Mouse (Mus musculus) heart, postnatal 4 days (tissue): ENCODE measurements around the gene Amotl2. TPM values are rescaled to one million over a fixed set of nuclear protein-coding genes. Genes with fewer than 3 reads are reported as not detected.
"Not testable (repeated sequence)": the region's sequence is repeated elsewhere in the genome, so short reads cannot be mapped to it uniquely, and the experiment has no call there.

ENCODE experiments used
- DNase-seq: peaks from one replicate; pipeline ENCODE4 v3.0.0; 2021
- total RNA-seq, 2 experiments: library from RNA; stranded (reverse); gene quantifications; 2 replicates each; pipeline ENCODE4 v1.2.3; 2021

The Amotl2 gene
- total RNA-seq, 2 experiments from 2014 or later, result 90.0 to 91.6 TPM

DNA sequence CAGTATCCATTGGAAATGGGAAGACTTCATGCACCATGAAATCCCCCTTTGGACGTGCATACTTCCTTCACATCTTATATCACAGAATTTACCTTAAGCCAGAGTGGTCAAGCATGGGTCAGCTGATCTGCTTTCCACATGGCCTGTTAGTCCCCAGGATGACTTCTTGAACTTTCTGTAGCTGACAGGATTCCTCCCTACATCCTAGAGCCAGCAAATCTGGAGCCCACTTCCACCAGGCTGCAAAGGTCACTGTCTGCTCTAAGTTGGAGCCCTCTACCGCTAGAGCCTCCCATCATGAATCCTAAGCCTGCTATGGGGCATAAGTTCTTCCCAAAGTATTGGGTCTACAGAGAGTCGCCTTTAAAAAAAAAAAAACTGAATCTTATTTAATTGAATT lies 18.8 kb downstream of the Amotl2 start:
- no peak for DNase-seq

DNA sequence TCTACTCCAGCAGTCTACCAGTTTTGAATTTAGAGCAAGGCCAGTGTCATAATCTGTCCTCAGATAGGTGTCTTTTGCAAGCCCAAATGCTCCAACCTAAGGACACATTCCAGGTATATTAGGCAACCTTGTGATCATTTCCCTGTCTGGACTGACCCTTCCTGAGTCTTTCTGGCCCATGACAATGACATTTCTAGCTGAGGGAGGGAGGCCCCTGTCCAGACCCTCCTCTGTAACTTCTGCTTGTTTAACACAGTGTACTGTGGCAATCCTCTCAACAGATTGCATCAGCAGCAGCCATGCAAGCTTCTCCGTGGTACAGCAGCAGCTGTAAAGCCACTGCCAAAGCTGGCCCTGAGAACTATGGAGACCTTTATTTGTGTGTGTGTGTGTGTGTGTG lies 19.5 kb downstream of the Amotl2 start:
- no peak for DNase-seq

DNA sequence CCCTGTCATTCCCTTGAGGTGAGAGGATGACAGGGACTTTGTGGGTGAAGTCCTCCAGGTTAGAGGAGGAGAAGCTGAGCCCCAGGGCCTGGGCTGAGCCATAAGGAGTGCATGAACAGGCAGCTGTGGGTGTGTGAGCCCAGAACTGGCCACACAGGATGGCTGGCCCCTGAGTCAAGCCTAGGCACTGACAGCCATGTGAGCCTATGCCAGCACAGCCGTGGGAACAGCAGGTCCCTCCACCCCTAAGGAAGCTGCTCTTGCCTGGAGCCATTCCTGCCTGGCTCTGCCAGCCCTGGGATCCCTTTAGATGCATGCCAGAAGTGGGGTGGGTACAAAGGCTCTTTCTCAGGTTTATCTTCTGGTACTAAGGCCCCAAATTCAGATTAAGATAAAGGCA lies 20.9 kb downstream of the Amotl2 start:
- DNase-seq, result no peak

DNA sequence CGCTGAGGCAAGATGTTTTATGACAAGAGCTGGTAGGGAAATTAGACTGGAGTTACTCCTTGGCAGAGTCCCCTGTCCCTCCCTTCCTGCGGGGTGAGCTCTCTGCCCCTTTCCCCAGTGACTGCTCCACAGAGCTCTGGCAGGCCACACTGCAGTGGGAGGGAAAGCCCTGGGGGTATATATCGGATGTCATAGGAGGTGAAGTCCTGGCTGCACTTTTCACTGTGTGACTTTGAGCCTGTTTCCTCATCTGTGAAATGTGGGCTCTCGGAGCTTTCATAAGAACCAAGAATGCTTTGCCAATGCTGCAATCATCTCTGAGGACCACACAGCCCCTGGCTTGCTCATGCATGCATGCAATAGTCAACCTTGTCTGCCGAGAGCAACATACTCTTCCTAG lies 30.3 kb downstream of the Amotl2 start:
- DNase-seq, result no peak

DNA sequence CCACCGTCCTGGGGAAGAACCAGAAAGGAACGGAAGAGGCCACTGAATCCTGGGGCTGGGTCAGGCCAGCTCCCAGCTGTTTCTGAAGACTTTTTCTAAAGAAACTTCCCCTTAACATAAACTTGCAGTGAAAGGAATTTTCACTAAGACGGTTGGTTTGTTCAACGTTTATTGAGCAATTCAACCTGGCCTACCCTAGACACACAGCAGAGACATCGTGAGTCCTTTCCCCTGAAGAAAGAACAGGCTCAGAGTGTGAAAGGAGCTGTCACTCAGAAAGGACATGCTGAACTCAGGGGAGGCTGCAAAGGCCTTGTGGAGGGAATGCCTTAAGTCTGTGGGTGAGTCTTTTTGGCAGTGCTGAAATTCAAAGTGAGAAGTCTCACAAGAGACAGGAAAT lies 31.4 kb downstream of the Amotl2 start:
- DNase-seq, result no peak

DNA sequence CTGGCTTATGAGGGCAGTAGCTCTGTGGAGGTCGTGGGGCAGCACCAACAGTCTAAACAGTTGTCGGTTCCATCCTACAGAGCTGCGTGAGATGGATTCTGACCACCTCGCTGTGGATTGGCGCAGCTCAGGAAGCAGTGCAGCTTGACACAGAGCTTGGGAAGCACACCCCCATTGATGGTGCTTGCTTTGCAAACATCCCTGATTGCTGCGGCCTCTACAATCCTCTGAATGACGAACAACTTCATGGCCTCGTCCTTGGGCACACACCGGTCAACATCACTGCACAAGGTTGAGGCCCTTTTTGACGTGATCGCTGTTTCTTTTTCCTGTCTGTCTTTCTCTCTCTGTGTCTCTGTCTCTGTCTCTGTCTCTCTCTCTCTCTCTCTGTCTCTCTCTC lies 32.7 kb downstream of the Amotl2 start:
- no peak for DNase-seq

DNA sequence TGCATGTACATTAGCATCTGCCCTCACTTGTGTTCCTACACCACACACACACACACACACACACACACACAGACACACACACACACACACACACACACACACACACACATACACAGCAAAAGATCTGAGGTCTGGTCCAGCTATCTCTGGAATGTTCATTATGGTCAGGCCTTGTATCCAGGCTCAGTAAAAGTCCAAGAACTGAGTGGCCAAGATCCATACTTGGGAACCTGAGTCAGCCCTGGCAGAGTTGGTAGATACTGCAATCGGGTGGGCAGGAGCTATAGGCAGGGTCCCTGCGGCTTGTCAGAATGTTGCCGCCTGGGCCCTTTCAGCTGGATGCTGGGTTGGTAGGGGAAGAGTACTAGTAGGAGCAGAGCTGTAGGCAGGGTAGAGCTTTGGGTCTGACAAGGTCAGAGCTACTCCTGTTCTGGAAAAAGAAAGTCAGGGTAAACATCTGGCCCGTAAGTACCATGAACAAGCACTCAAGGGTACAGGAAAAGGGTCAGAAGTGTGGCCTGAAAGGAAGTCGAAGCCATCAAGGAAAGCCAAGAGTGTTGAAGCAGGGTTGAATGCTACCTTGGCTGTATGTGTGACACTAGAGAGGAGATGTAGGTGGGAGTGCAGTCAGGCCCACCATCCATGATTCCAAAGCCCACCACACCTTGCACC lies 35.3 kb downstream of the Amotl2 start:
- no peak for DNase-seq

DNA sequence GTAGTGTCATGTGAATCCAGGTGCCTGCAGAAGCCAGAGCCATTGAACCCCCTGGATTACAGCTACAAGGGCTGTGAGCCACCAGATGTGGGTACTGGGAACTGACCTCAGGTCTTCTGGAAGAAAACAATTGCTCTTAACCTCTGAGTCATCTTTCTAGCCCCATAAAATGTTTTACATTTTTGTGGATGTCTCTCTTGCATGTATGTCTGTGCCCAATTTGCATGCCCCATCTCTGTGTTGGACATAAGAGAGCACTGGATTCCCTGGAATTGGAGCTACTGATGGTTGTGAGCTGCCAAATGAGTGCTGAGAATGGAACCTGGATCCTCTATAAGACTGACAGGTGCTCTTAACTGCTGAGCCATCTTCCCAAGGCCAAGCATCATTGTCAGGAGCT lies 36.8 kb downstream of the Amotl2 start:
- no peak for DNase-seq

- DNase-seq, result no peak
Measured at GRCm38 (mm10) chr9:102755161-102755560, 38.7 kb downstream of the Amotl2 start.

GRCm38 (mm10) chr9:102755591-102756270 lies 39.3 kb downstream of the Amotl2 start:
- DNase-seq, result no peak

GRCm38 (mm10) chr9:102756352-102756751 lies 39.9 kb downstream of the Amotl2 start:
- peak; percentile 50 for DNase-seq

- DNase-seq, result no peak
Measured at GRCm38 (mm10) chr9:102758851-102759250, 42.4 kb downstream of the Amotl2 start.

DNA sequence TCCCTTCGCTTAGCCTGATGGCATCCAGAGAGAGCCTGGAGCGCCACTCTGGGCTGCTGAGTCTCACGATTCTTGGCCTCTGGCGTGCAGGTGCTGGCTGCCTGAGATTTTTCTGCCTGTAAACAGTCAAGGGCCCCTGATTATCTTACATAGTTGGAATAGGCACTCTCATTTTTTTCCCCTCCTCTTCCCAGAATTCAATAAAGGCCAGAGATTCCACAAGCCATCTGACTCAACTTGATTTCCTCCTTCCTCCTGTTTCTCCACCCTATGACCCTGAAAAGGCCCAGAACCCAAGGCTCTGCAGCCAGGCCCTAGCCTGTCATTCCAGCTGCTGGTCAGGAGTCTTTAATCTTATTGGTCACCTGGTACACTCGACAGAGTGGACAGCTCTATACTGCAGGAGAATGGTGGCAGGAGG lies 43.1 kb downstream of the Amotl2 start:
- peak; percentile 37 for DNase-seq

- no peak for DNase-seq
Measured at GRCm38 (mm10) chr9:102761599-102761998, 45.1 kb downstream of the Amotl2 start.

DNA sequence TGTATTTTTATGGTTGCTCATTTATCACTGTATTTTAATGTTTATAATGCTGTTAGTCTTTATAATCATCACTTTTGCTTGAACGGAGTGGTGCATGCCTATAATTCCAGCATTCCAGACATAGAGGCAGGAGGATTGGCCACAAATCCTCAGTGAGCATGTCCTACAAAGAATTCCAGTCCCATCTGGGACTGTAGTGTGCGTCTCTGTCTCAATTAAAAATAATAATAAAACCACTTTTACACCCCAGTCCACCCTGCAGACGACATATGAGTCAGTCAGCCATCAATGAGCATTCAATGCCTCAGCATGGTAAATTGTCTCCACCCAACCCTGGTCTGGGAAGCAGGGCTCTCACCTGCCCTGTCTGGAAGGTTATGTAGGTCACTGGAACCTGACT lies 46.4 kb downstream of the Amotl2 start:
- DNase-seq, result no peak

GRCm38 (mm10) chr9:102763520-102763919 lies 47.0 kb downstream of the Amotl2 start:
- DNase-seq, result no peak

- DNase-seq, result not testable (repeated sequence)
Measured at GRCm38 (mm10) chr9:102764540-102764939, 48.1 kb downstream of the Amotl2 start.

- DNase-seq, result peak; percentile 42
Measured at GRCm38 (mm10) chr9:102766741-102767140, 50.3 kb downstream of the Amotl2 start.

- no peak for DNase-seq
Measured at GRCm38 (mm10) chr9:102769257-102769656, 52.8 kb downstream of the Amotl2 start.

DNA sequence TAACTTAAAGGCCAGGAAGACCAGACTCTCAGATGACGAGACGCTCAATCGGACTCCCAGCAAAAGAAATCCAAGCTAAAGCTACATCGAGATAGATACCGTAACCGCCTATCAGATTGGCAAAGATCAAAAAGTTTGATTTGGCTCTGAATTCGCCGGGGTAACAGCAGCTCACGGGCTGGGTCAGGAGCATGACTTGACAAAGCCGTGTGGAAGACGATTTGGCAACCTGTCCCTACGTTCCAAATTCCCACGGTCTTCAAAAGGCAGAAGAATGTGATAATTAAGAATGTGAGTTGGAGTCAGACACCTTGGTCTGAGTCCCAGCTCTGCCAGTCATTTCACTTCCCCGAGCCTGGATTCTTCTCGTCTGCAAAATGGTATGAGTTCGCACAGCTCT lies 53.7 kb downstream of the Amotl2 start:
- no peak for DNase-seq

DNA sequence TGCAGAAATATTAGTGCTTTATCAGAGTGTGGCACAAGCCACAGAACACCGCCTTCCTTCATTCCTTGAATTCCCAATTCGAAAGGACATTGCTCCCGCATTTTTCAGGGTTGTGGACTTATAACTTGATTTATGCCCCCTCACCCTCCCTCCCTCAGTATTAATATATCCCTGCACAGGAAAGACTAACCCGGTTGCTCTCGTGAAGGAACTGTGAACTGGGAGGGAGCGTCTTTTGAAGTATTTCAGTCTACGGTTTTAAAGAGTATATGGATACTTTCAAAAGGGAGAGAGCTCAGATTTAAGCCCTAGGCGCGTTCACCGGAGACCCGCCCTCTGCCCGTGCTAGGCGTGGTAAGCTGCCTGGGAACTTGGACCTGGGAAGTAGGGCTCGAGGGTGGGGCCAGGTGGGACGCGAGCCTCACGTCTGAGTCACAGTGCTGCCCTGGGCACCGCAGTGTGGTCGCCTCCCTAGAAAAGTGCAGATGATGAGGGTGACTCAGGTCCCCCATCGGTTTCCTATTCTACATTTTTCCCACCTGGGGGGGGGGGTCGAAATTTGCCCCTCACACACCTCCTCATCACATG lies 54.9 kb downstream of the Amotl2 start:
- no peak for DNase-seq

- DNase-seq, result peak; percentile 80
Measured at GRCm38 (mm10) chr9:102777631-102778591, 61.4 kb downstream of the Amotl2 start.

DNA sequence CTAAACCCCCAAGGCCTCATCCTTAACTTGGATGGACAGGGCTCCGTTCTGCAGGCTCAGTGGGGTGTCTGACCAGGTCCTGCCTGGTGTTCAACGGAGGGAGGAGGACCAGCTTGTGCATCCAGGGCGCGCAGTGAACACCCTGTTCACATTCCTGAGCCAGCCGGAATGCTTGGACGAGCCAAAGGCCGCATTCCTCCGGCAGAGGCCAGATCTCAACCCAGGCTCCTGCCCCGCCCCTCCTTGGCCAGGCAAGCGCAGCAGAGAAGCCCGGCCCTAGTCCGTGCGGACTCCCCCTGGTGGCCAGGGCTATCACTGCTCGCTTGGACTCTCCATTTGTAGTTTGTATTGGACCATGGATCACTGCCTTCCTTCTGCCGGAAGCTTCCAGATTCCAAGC lies 63.0 kb downstream of the Amotl2 start:
- DNase-seq, result peak; percentile 98
